Mouse (Mus musculus) neural tube, embryonic 11.5 days (tissue): ENCODE measurements at regions not wholly inside any gene's neighbourhood (a gene's known extent, or its start where the extent isn't known, plus 50 kb on each side); places are given as distances from the start of the nearest gene placed in this dataset.

Experiments
- ATAC-seq: fragments of 200-750 bp; cut with Nextera tagmentation; 2 replicates; pipeline ENCODE4 v1.8.0; 2017; ENCODE audit warnings: moderate number of reproducible peaks, mild to moderate bottlenecking, moderate TSS enrichment, moderate library complexity; ENCODE audit not compliant: insufficient read depth, low FRiP score, low TSS enrichment
- DNase-seq: peaks from one replicate; pipeline ENCODE4 v3.0.0-alpha.2; 2015; ENCODE audit warnings: low spot score
- H3K27ac ChIP-seq: fragments of 300-500 bp; sonication (generic); 2 replicates; pipeline ENCODE4 v1.5.1; 2014; ENCODE audit warnings: low read depth, mild to moderate bottlenecking, low read length
- H3K27me3 ChIP-seq: fragments of 300-500 bp; sonication (generic); 2 replicates; pipeline ENCODE4 v1.6.1; 2014; ENCODE audit warnings: mild to moderate bottlenecking, low read length, mixed read lengths; ENCODE audit not compliant: control insufficient read depth, insufficient read depth
- H3K36me3 ChIP-seq: fragments of 300-500 bp; sonication (generic); 2 replicates; pipeline ENCODE4 v1.6.1; 2014; ENCODE audit warnings: mild to moderate bottlenecking, low read length, moderate library complexity, mixed read lengths; ENCODE audit not compliant: control insufficient read depth, insufficient read depth
- H3K4me1 ChIP-seq: fragments of 300-500 bp; sonication (generic); 2 replicates; pipeline ENCODE4 v1.6.1; 2014; ENCODE audit warnings: low read length, mixed read lengths; ENCODE audit not compliant: control insufficient read depth, insufficient read depth
- H3K4me2 ChIP-seq: fragments of 300-500 bp; sonication (generic); 2 replicates; pipeline ENCODE4 v1.6.1; 2014; ENCODE audit warnings: low read depth, mild to moderate bottlenecking, moderate library complexity
- H3K4me3 ChIP-seq: fragments of 300-500 bp; sonication (generic); 2 replicates; pipeline ENCODE4 v1.5.1; 2014; ENCODE audit warnings: low read depth, low read length
- H3K9ac ChIP-seq: fragments of 300-500 bp; sonication (generic); 2 replicates; pipeline ENCODE4 v1.6.1; 2014; ENCODE audit warnings: mild to moderate bottlenecking, low read length
- H3K9me3 ChIP-seq: fragments of 300-500 bp; sonication (generic); 2 replicates; pipeline ENCODE4 v1.6.1; 2016; ENCODE audit warnings: low read length; ENCODE audit not compliant: control insufficient read depth
- WGBS: fragments of 180-500 bp; shearing (Covaris S2); extraction: QIAGEN DNeasy Blood & Tissue Kit; methylation state at CpG from one replicate; pipeline ENCODE4 v1.1.7; 2014; 5-methylcytosine and 5-hydroxymethylcytosine counted together

GRCm38 (mm10) chr6:111708277-111708676, 565.3 kb upstream of the Lmcd1 start:
- no peaks in the 10 kb centered on the region for H3K9me3 ChIP-seq
- H3K9ac ChIP-seq, result no peak overlapping the region
- no peaks in the 10 kb centered on the region for H3K36me3 ChIP-seq
- no peak for DNase-seq
- no peaks in the 10 kb centered on the region for H3K4me1 ChIP-seq
- no peak for ATAC-seq
- 71% methylated on average over 1 of the region's 1 CpGs for WGBS
- no peaks in the 10 kb centered on the region for H3K27me3 ChIP-seq
- H3K4me2 ChIP-seq, result no peak overlapping the region
- no peak overlapping the region for H3K4me3 ChIP-seq
- no peak overlapping the region for H3K27ac ChIP-seq

DNA sequence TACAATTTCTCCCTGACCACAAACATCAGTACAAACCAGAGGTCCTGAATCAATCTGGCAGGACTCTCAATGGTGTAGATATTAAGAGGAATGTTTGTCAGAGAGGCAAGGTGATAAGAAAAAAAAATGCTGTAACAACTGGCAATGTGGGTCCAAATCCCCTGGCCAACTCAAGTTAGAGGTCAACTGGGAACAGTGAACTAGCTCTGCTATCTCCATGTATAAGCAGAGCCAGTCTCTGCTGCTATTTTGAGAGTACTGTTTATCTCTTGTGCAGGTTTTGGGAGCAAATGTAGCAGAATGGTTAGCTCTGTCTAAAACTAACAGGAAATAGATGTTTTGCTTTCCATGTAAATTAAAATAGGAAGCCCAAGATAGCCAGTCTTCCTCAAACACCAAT, 547.6 kb upstream of the Lmcd1 start:
- Histone ChIP-seq H3K27ac (no peak overlapping the region), H3K36me3 (no peaks in the 10 kb centered on the region), H3K27me3 (no peaks in the 10 kb centered on the region), H3K4me2 (no peak overlapping the region), H3K9ac (no peak overlapping the region), H3K4me1 (no peaks in the 10 kb centered on the region), H3K9me3 (no peaks in the 10 kb centered on the region), H3K4me3 (no peak overlapping the region)
- ATAC-seq, result no peak
- no peak for DNase-seq

GRCm38 (mm10) chr6:111730381-111730780, 543.2 kb upstream of the Lmcd1 start:
- DNase-seq (no peak), ATAC-seq (no peak)
- Histone ChIP-seq H3K27me3 (no peaks in the 10 kb centered on the region), H3K9ac (no peak overlapping the region), H3K9me3 (no peaks in the 10 kb centered on the region), H3K4me1 (no peaks in the 10 kb centered on the region), H3K36me3 (no peaks in the 10 kb centered on the region), H3K4me2 (no peak overlapping the region), H3K27ac (no peak overlapping the region), H3K4me3 (no peak overlapping the region)

GRCm38 (mm10) chr6:111733926-111734325, 539.6 kb upstream of the Lmcd1 start:
- WGBS, result 90% methylated on average over 3 of the region's 3 CpGs
- H3K4me2 ChIP-seq, result no peak overlapping the region
- no peaks in the 10 kb centered on the region for H3K9me3 ChIP-seq
- ATAC-seq (no peak), DNase-seq (no peak)
- H3K36me3 ChIP-seq, result no peaks in the 10 kb centered on the region
- no peaks in the 10 kb centered on the region for H3K27me3 ChIP-seq
- no peak overlapping the region for H3K27ac ChIP-seq
- no peak overlapping the region for H3K4me3 ChIP-seq
- no peak overlapping the region for H3K9ac ChIP-seq
- H3K4me1 ChIP-seq, result no peaks in the 10 kb centered on the region

DNA sequence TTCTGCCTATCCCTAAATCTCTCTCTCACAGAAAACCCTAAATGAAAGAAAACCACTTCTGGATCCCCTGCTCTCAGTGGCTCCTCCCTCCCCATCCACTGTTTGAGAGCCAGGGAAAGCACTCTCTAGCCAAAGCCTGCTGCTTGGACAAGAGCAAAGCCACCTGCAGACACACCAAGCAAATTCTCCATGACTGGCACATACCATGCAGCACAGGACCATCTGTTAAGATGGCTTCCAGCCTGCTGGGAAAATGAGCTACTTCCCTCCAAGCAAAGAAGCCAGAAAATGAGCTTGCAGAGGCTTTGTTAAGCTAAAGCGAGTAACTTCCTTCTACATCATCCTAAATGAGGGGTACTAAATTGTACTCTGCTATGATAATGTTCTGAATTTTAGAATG, 534.6 kb upstream of the Lmcd1 start:
- no peaks in the 10 kb centered on the region for H3K27me3 ChIP-seq
- no peaks in the 10 kb centered on the region for H3K4me1 ChIP-seq
- no peak overlapping the region for H3K27ac ChIP-seq
- no peak overlapping the region for H3K9ac ChIP-seq
- ATAC-seq, result no peak
- H3K9me3 ChIP-seq, result no peaks in the 10 kb centered on the region
- no peaks in the 10 kb centered on the region for H3K36me3 ChIP-seq
- WGBS, result 94% methylated on average over 1 of the region's 1 CpGs
- H3K4me3 ChIP-seq, result no peak overlapping the region
- DNase-seq, result no peak
- H3K4me2 ChIP-seq, result no peak overlapping the region

DNA sequence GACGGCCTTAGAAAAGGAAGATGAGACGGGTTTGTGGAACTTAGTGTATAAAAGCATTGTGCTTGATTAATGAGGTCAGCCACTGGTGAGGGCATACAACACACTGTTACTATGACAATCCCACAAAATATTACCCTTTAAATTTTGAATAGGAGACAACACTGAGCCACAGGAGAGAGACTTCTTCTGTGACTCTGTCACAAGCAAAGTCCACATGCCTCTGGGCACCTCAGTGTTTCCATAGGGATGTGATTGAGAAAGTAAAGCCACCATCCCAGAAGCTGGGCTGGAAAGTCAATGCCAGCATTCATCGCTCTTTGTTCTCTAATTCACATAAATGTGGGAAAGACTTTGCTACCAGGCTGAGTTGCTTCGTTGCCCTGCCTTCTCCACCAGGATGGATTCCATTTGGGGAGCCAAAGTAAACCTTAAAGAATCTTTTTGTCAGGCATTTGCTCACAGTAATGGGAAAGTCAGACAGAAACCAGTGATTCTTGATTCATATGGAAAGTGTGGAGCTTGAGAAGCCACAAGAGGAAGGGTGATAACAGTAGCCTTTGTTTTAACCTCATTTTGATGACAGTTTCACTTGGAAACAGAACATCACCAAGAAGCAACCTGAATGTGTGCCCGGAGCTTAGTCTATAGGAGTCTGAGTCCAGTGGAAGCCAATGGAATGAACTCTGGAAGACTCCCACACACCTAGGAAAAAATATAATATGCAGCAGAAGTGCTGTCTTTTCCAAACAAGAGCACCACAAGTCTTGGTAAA, 491.7 kb upstream of the Lmcd1 start:
- DNase-seq (peak; percentile 17), ATAC-seq (peak; percentile 61; the same call in 1 of the 2 replicates)
- WGBS, result 63% methylated on average over 5 of the region's 5 CpGs
- H3K9me3 ChIP-seq, result no peaks in the 10 kb centered on the region
- no peak overlapping the region for H3K27ac ChIP-seq
- no peak overlapping the region for H3K4me2 ChIP-seq
- H3K27me3 ChIP-seq, result no peaks in the 10 kb centered on the region
- H3K4me3 ChIP-seq, result no peak overlapping the region
- no peaks in the 10 kb centered on the region for H3K36me3 ChIP-seq
- no peak overlapping the region for H3K9ac ChIP-seq
- no peaks in the 10 kb centered on the region for H3K4me1 ChIP-seq

- ATAC-seq, result no peak
- Histone ChIP-seq H3K9me3 (no peaks in the 10 kb centered on the region; the same call in 1 of the 2 replicates), H3K9ac (no peak overlapping the region), H3K4me1 (no peaks in the 10 kb centered on the region), H3K36me3 (no peaks in the 10 kb centered on the region), H3K27me3 (no peaks in the 10 kb centered on the region), H3K27ac (no peak overlapping the region), H3K4me2 (no peak overlapping the region), H3K4me3 (no peak overlapping the region)
- no peak for DNase-seq
Measured at GRCm38 (mm10) chr6:111808611-111809010, 464.9 kb upstream of the Lmcd1 start.

DNA sequence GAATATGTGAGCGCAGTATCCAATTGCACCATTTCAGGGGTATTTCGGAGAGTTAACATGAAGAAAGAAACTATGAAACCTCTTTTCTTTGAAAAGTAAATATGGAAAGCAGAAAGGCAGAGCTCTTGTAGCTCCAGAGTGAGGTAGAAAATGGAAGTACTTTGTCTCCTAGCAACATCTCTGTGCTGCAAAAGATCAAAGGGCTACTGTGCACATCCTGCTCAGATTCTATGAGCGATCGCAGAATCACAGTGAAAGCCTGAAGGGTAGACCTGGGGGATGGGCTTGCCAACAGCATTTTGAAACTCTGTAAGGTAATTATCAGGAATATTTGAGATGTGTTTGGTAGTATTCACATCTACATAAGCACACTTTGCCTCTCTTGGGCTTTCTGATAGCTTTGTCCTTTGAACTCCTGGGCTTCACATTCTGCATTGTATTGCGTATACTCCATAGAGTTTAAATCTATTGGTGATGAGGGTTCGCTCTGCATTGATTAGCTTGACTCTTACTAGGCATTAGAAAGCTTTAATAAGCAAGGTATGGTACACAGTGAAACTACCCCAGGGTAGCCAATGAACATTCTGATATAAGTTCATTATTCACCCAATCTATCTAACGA, 459.5 kb upstream of the Lmcd1 start:
- Histone ChIP-seq H3K27ac (no peak overlapping the region), H3K4me2 (no peak overlapping the region), H3K36me3 (no peaks in the 10 kb centered on the region), H3K4me1 (no peaks in the 10 kb centered on the region), H3K9me3 (no peaks in the 10 kb centered on the region; the same call in 1 of the 2 replicates), H3K9ac (no peak overlapping the region), H3K27me3 (no peaks in the 10 kb centered on the region), H3K4me3 (no peak overlapping the region)
- ATAC-seq, result no peak
- DNase-seq, result no peak
- 84% methylated on average over 7 of the region's 7 CpGs for WGBS

- H3K4me1 ChIP-seq, result no peaks in the 10 kb centered on the region
- no peak for ATAC-seq
- DNase-seq, result no peak
Measured at GRCm38 (mm10) chr6:111815150-111815549, 458.4 kb upstream of the Lmcd1 start.

More at GRCm38 (mm10) chr6:111815150-111815549, 458.4 kb upstream of the Lmcd1 start:
- H3K36me3 ChIP-seq, result no peaks in the 10 kb centered on the region
- H3K9ac ChIP-seq, result no peak overlapping the region
- no peak overlapping the region for H3K4me2 ChIP-seq
- no peak overlapping the region for H3K27ac ChIP-seq
- no peak overlapping the region for H3K4me3 ChIP-seq
- H3K9me3 ChIP-seq, result no peaks in the 10 kb centered on the region; the same call in 1 of the 2 replicates
- no peaks in the 10 kb centered on the region for H3K27me3 ChIP-seq
